Mouse (Mus musculus): ENCODE results near the gene Bmp2k.

The Bmp2k gene

DNA sequence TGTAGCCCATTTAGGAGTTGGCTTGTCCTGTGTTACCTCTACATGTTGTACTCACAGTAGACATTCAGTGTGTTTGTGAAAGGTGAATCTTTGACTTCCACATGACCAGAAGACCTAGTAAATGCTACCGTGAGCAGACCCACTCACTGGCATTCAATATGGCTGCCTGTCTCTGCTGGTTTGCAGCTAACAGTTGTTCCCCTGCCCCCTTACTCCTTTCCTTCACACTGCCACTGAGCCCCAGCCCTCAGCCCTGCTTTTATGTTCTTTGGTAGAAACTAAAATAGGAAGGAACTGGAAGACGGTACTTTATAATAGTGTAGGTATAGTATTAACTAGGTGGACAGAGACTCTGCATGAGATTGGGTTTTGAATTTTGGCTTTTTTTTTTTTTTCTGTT is 8.4 kb downstream of the Bmp2k start:
- no peak for TF ChIP-seq GATA4 (IDR thresholded peaks at IDR 0.05; ENCODE audit: insufficient replicate concordance, low read length)

GRCm38 (mm10) chr5:97006929-97007328 is 9.4 kb downstream of the Bmp2k start:
- no peak for TF ChIP-seq GATA4 (IDR thresholded peaks at IDR 0.05; ENCODE audit: insufficient replicate concordance, low read length)

- no peak for TF ChIP-seq GATA4 (IDR thresholded peaks at IDR 0.05; ENCODE audit: insufficient replicate concordance, low read length)
Observed at GRCm38 (mm10) chr5:97007496-97007895, 10.0 kb downstream of the Bmp2k start.

DNA sequence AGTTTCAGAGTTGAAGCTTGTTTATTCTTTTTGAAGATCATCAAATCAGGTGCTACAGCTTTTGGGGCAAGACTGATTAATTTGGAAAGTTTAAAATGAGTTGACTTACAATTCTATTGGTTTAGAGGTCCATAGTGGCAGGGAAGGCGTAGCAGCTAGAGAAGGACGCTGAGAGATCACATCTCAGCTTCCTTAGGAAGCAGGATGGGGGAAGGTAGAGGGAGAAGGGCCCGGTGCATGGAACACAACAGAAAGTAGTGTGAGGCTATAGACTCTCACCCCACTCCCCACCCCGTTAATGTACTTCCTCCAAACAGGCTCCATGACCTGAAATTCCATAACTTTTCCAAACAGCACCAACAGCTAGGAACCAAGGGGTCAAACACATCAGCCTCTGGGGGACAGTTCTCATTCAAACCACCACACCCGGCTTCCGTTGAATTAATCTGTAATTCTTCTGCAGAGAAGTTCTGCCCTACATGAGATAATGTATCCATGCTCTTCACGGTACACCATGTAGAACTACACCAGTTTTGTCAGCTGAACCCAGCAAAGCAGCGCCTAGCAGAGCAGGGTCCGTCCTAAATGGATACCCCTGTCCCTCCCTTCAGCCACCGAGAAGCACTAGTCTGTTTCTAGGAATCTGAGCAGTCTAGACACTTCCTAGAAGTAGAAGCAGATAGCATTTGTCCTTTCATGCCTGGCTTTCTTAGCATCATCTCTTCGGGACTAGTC is 12.3 kb downstream of the Bmp2k start:
- TF ChIP-seq GATA4 (IDR thresholded peaks at IDR 0.05; ENCODE audit: insufficient replicate concordance, low read length) = no peak

GRCm38 (mm10) chr5:97015781-97016508 is 18.5 kb downstream of the Bmp2k start:
- TF ChIP-seq GATA4 (IDR thresholded peaks at IDR 0.05; ENCODE audit: insufficient replicate concordance, low read length) = no peak

DNA sequence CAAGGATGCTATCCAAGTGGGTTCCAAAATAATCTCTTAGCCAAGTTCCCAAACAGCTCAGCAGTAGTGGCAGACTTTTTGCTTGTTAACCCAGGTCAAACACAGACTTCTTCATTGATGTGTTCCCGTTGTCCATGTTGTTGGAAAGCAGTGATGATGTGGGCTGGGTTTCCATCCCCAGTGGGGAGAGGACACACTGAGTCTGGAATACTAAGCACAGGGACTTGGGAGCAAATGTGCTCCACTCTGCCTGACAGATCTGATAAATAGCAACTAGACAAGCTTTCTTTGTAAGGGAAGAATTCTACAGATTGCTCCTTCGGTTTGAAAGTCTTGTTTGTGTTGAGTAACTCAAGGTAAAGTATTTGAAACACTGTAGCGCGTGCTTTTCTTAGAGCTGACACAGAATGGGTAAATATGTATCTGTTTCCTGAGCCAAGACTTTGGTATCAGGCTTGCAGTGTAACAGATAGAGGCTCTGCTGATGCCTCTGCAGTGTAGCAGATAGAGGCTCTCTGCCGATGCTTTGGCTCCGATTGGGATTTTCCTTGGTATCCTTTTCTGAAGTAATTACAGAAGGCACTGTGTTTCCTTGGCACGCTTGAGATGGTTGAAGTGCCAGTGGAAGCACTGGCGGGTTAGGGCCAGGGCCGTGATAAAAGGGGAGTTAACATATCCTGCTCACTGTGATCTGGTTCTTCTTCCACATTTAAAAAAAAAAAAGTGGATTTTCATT is 19.5 kb downstream of the Bmp2k start:
- TF ChIP-seq GATA4 (IDR thresholded peaks at IDR 0.05; ENCODE audit: insufficient replicate concordance, low read length) = no peak

DNA sequence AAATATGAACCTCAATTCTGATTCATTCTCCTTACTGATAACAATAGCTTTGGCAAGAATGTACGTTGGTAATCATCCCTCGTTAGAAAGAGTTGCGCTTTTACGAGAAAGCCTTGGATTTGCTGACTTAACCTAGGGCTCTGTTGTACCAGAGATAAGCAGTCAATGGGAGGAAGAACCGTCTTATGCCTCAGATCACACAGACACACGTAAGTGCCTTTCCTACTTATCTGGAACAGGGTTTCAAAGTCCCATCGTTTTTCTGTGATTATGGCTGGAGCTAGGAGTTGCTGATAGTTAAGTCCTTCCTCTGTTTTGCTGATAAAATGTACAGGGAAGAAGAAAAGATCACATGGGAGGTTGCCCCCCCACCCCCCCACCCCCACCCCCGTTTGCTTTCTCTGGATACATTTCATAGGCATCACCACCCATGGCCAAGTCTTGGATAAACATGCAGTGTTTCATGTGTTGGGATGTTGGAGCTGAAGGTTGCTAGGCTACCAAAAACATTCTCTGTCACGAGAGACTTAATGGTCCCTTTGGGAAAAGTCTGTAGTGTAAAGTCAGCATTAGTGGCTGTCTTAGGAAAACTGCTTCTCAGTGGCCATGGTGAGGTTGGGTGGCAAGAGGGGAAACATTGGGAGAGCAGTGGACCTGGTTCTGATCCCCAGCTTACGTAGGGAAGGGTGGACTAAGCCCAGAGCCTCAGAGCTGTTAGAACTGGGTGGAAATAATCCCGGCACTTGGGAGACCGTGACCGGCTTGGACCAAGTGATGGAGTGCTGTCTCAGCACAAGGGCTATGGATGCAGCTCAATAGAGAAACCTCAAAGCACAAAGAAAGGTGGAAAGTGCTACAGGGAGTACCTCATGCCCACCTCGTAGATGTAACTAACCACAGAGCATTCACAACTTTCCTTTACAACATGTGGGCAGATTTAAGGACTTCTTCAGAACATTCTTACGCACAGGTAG is 25.1 kb downstream of the Bmp2k start:
- TF ChIP-seq GATA4 (IDR thresholded peaks at IDR 0.05; ENCODE audit: insufficient replicate concordance, low read length) = peak; percentile 89; the same call in 1 of the 2 replicates

GRCm38 (mm10) chr5:97024834-97025233 is 27.3 kb downstream of the Bmp2k start:
- no peak for TF ChIP-seq GATA4 (IDR thresholded peaks at IDR 0.05; ENCODE audit: insufficient replicate concordance, low read length)

- TF ChIP-seq GATA4 (IDR thresholded peaks at IDR 0.05; ENCODE audit: insufficient replicate concordance, low read length) = no peak
Observed at GRCm38 (mm10) chr5:97025650-97026049, 28.2 kb downstream of the Bmp2k start.

DNA sequence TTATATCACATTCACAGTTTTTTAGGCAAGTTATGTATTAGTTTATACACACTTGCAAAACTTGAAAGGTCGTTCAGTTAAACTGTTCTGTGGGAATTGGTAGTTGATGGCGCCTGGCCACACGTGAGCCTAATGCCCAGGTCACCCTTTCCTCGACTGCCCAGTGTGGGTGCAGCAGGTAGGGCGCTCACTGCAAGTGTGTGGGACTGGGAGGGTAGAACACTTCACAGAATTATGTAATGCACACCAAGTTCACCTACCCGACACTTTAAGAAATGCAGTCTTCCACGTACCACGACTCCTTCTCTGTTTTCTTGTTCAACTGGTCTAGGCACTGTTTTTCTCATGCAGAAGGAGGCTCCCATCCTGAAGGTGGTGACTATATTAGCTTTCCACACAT is 30.5 kb downstream of the Bmp2k start:
- TF ChIP-seq GATA4 (IDR thresholded peaks at IDR 0.05; ENCODE audit: insufficient replicate concordance, low read length) = no peak

- TF ChIP-seq GATA4 (IDR thresholded peaks at IDR 0.05; ENCODE audit: insufficient replicate concordance, low read length) = no peak
Observed at GRCm38 (mm10) chr5:97031771-97032170, 34.3 kb downstream of the Bmp2k start.

DNA sequence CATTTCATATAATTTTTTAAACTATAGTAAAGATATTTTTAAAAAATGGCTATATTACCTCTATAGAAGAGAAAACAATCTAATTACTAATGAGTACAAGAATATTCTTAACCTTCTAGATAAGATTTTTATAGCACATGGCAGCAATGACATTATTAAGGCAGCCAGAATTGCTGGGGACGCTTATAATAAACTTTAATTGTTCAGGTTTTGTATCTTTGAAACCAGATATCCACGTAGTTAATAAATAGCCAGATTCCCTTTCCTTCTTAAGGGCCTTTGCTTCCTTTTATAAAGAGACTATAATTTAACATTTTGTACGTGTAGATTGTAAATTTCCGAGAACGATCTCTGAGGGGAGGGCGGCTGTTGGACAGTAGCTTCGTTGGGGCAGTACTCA is 47.8 kb downstream of the Bmp2k start:
- TF ChIP-seq GATA4 (IDR thresholded peaks at IDR 0.05; ENCODE audit: insufficient replicate concordance, low read length) = no peak

GRCm38 (mm10) chr5:97046680-97047079 is 49.2 kb downstream of the Bmp2k start:
- no peak for TF ChIP-seq GATA4 (IDR thresholded peaks at IDR 0.05; ENCODE audit: insufficient replicate concordance, low read length)

- no peak for TF ChIP-seq GATA4 (IDR thresholded peaks at IDR 0.05; ENCODE audit: insufficient replicate concordance, low read length)
Observed at GRCm38 (mm10) chr5:97048905-97049304, 51.4 kb downstream of the Bmp2k start.

GRCm38 (mm10) chr5:97054166-97054565 is 56.7 kb downstream of the Bmp2k start:
- no peak for TF ChIP-seq GATA4 (IDR thresholded peaks at IDR 0.05; ENCODE audit: insufficient replicate concordance, low read length)
